Mouse (Mus musculus) E14TG2a.4 (cell line): ENCODE measurements at regions not wholly inside any gene's neighbourhood (a gene's known extent, or its start where the extent isn't known, plus 50 kb on each side); places are given as distances from the start of the nearest gene placed in this dataset.

Source experiments
- CTCF ChIP-seq: conservative IDR thresholded peaks from 2 replicates; pipeline ENCODE4 v1.5.1; 2014; ENCODE audit warnings: low read length
- POU5F1 ChIP-seq: IDR thresholded peaks from 2 replicates; pipeline ENCODE4 v1.6.1; 2014; ENCODE audit warnings: low read length, borderline replicate concordance

DNA sequence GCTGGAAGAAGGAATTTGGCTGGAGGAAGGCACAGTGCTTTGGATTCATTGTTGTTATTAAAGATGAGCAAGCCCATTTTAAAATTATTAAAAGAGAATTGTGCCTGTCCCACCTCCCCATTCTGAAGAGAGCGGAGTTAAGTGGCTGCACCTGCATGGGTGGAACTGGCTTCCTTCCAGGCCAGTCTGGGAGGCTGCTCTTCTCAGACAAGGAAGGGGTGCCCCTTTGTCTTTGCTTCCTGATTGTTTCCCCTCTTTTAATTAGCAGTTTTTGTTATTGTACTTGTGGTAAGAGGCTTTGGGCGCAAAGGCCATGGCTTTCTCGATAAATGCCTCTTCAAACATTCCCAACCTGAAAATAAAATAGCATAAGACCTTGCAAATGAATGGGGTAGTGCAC, 388.7 kb upstream of the Fam92a start:
- TF ChIP-seq CTCF (no peak), POU5F1 (no peak)
